In the genomic region with DNA sequence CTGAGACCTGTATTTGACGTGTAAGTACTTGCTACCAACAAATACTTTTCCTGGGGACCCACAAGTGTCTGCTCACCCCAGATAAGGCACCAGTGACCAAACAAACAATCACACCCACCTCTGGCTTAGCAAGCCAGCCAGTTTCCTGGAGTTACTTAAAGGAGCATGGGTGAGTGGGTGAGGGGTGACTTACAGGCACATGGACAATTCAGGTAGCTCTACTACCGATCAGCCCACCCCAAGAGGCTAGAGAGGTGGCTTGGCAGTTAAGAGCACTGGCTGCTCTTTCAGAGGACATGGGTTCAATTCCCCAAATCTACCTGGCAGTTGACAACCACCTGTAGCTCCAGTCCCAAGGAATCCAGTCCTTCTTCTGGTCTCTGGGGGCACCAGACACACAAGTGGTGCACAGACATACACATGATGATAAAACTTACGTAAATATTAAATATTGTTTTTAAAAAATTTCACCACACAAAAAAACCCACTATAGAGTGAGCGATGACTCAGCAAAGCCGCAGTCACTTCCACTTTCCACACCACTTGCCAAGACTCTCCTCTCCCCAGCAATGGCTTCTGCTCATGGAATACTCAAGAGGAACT, we compare ENCODE assay signal across 11 mouse cellular contexts. TPM values are rescaled to one million over a fixed set of nuclear protein-coding genes. Genes with fewer than 3 reads are reported as not detected.
DNase-seq lines count a peak whose midpoint lies in the region; ATAC-seq and TF ChIP-seq lines count a peak whose summit lies in the region.
"Had no signal": no experiment of that assay in that cellular context is flagged by ENCODE, and none has a peak within 500 bp of the region (broad histone marks: within the 10 kb centered on the region; RNA-seq: fewer than 3 reads in every experiment).

No protein-coding gene starts in this region.

- H3K27ac ChIP-seq in heart, embryonic 13.5 days (replicated peaks): peak overlapping the region; percentile 67
- peak overlapping the region; percentile 93 for H3K27ac ChIP-seq in bone marrow, adult 2 months (ENCODE audit: control insufficient read depth, insufficient read depth, low read depth, low read length, poor library complexity)
- H3K27ac ChIP-seq in liver, embryonic 12.5 days: peak overlapping the region; percentile 92
- H3K27ac ChIP-seq in kidney, embryonic 15.5 days: no peak overlapping the region
- H3K27ac ChIP-seq: embryonic facial prominence, embryonic 15.5 days; hindbrain, postnatal 0 days had no signal

- H3K9me3 ChIP-seq in heart, embryonic 13.5 days: no peaks in the 10 kb centered on the region
- no peaks in the 10 kb centered on the region for H3K9me3 ChIP-seq in liver, embryonic 12.5 days (replicated peaks)
- no peaks in the 10 kb centered on the region for H3K9me3 ChIP-seq in kidney, embryonic 15.5 days (replicated peaks)
- H3K9me3 ChIP-seq: embryonic facial prominence, embryonic 15.5 days had no signal

- no peak for TF ChIP-seq CTCF in bone marrow, adult 2 months (IDR thresholded peaks at IDR 0.05; ENCODE audit: control insufficient read depth, insufficient read depth, low read length)

- no peak overlapping the region for H3K4me3 ChIP-seq in heart, embryonic 13.5 days
- H3K4me3 ChIP-seq in bone marrow, adult 2 months (replicated peaks; ENCODE audit: control insufficient read depth, low read depth, low read length): peak overlapping the region; percentile 12
- peak overlapping the region; percentile 18 for H3K4me3 ChIP-seq in liver, embryonic 12.5 days
- H3K4me3 ChIP-seq in kidney, embryonic 15.5 days (replicated peaks): no peak overlapping the region
- H3K4me3 ChIP-seq: embryonic facial prominence, embryonic 15.5 days had no signal

- peaks cover 35% of the 10 kb centered on the region for H3K4me1 ChIP-seq in heart, embryonic 13.5 days
- H3K4me1 ChIP-seq in bone marrow, adult 2 months (ENCODE audit: control insufficient read depth, insufficient read depth, low read length): peaks cover 11% of the 10 kb centered on the region
- peaks cover 68% of the 10 kb centered on the region for H3K4me1 ChIP-seq in liver, embryonic 12.5 days
- peaks cover 7% of the 10 kb centered on the region; the same call in 1 of the 2 replicates for H3K4me1 ChIP-seq in kidney, embryonic 15.5 days
- H3K4me1 ChIP-seq: embryonic facial prominence, embryonic 15.5 days had no signal

- H3K9ac ChIP-seq in heart, embryonic 13.5 days: no peak overlapping the region
- H3K9ac ChIP-seq in liver, embryonic 12.5 days: peak overlapping the region; percentile 51; the same call in 1 of the 2 replicates
- H3K9ac ChIP-seq in kidney, embryonic 15.5 days: no peak overlapping the region
- H3K9ac ChIP-seq: embryonic facial prominence, embryonic 15.5 days had no signal

- H3K27me3 ChIP-seq in heart, embryonic 13.5 days (replicated peaks): no peaks in the 10 kb centered on the region
- H3K27me3 ChIP-seq in liver, embryonic 12.5 days (replicated peaks): no peaks in the 10 kb centered on the region
- H3K27me3 ChIP-seq in splenic B cell, adult 2 months (ENCODE audit: control insufficient read depth, insufficient read depth, low read length, poor library complexity, severe bottlenecking): no peaks in the 10 kb centered on the region
- H3K27me3 ChIP-seq in kidney, embryonic 15.5 days: no peaks in the 10 kb centered on the region
- H3K27me3 ChIP-seq: embryonic facial prominence, embryonic 15.5 days had no signal

- TF ChIP-seq POLR2A in bone marrow, adult 2 months (IDR thresholded peaks at IDR 0.05; ENCODE audit: borderline replicate concordance, control insufficient read depth, low read depth, low read length): no peak

- DNase-seq in heart, postnatal 25 days (ENCODE audit: low spot score): no peak
- peak; percentile 13 for DNase-seq in splenic B cell, adult 2 months (ENCODE audit: low read depth, low spot score)
- DNase-seq in cerebellum, adult 8-10 months: no peak
- no peak for DNase-seq in gastrocnemius, postnatal 25 days
- DNase-seq: adrenal gland, postnatal 14 days had no signal

- no peak overlapping the region; the same call in 1 of the 2 replicates for H3K4me2 ChIP-seq in heart, embryonic 13.5 days
- peak overlapping the region; percentile 63 for H3K4me2 ChIP-seq in liver, embryonic 12.5 days
- no peak overlapping the region for H3K4me2 ChIP-seq in kidney, embryonic 15.5 days
- H3K4me2 ChIP-seq: embryonic facial prominence, embryonic 15.5 days had no signal

- ATAC-seq in heart, embryonic 13.5 days (ENCODE audit: extremely low read depth, insufficient number of reproducible peaks, low FRiP score, low TSS enrichment): peak; percentile 47; the same call in 1 of the 2 replicates
- ATAC-seq in liver, embryonic 12.5 days: peak; percentile 93
- no peak for ATAC-seq in kidney, embryonic 15.5 days (replicated peaks; ENCODE audit: low FRiP score)
- ATAC-seq: hindbrain, postnatal 0 days had no signal

- 65% methylated on average over 5 of the region's 5 CpGs for WGBS in heart, embryonic 13.5 days
- 5% methylated on average over 5 of the region's 5 CpGs for whole genome bisulfite sequencing in bone marrow, adult 2 months
- 30% methylated on average over 5 of the region's 5 CpGs for WGBS in liver, embryonic 12.5 days (ENCODE audit: insufficient replicate concordance)
- WGBS in kidney, embryonic 15.5 days: 86% methylated on average over 5 of the region's 5 CpGs

- no peaks in the 10 kb centered on the region for H3K36me3 ChIP-seq in heart, embryonic 13.5 days
- H3K36me3 ChIP-seq in liver, embryonic 12.5 days: no peaks in the 10 kb centered on the region
- H3K36me3 ChIP-seq in splenic B cell, adult 2 months (ENCODE audit: control insufficient read depth, insufficient read depth, low read length, poor library complexity, severe bottlenecking): no peaks in the 10 kb centered on the region
- no peaks in the 10 kb centered on the region for H3K36me3 ChIP-seq in kidney, embryonic 15.5 days
- H3K36me3 ChIP-seq: embryonic facial prominence, embryonic 15.5 days had no signal

- intact Hi-C loops in heart, postnatal 25 days (cut with DNase I): no loop called here

RNA-seq across cellular contexts. Expression of gene Fads1, which starts 9.5 kb away (rescaled TPM):
- polyA plus RNA-seq in heart, embryonic 13.5 days (2015; fragmentation: Nextera tagmentation; extraction: Ambion mirVana): 54.8 and 58.9 TPM in 2 replicates
- 10 to 100 TPM; 20.2 to 23.7 TPM for total RNA-seq in heart, postnatal 25 days (2021)
- 20.9 and 24.8 TPM in 2 replicates for polyA plus RNA-seq in bone marrow, adult 2 months (2011; ENCODE audit: insufficient read depth, insufficient read length, low replicate concordance, missing spikeins)
- 86.4 and 91.6 TPM in 2 replicates for polyA plus RNA-seq in liver, embryonic 12.5 days (2016; fragmentation: Nextera tagmentation; extraction: Ambion mirVana)
- 1 to 10 TPM; 6.9 to 8.2 TPM for total RNA-seq in gastrocnemius, postnatal 25 days (2021)
- polyA plus RNA-seq in kidney, embryonic 15.5 days (2015; fragmentation: Nextera tagmentation; extraction: Ambion mirVana): 95.3 and 108 TPM in 2 replicates

RNA-seq across cellular contexts. Expression of gene Tmem258, which starts 30.6 kb away (rescaled TPM):
- polyA plus RNA-seq in heart, embryonic 13.5 days (2015; fragmentation: Nextera tagmentation; extraction: Ambion mirVana): 399 and 448 TPM in 2 replicates
- total RNA-seq in heart, postnatal 25 days (2021): 100 to 1,000 TPM; 172 to 178 TPM
- polyA plus RNA-seq in bone marrow, adult 2 months (2011; ENCODE audit: insufficient read depth, insufficient read length, low replicate concordance, missing spikeins): 54.6 and 126 TPM in 2 replicates
- 350 and 353 TPM in 2 replicates for polyA plus RNA-seq in liver, embryonic 12.5 days (2016; fragmentation: Nextera tagmentation; extraction: Ambion mirVana)
- 10 to 100 TPM; 81.8 to 94.5 TPM for total RNA-seq in gastrocnemius, postnatal 25 days (2021)
- polyA plus RNA-seq in kidney, embryonic 15.5 days (2015; fragmentation: Nextera tagmentation; extraction: Ambion mirVana): 477 and 511 TPM in 2 replicates

RNA-seq across cellular contexts. Expression of gene Fen1, which starts 30.8 kb away (rescaled TPM):
- 49.0 and 56.8 TPM in 2 replicates for polyA plus RNA-seq in heart, embryonic 13.5 days (2015; fragmentation: Nextera tagmentation; extraction: Ambion mirVana)
- total RNA-seq in heart, postnatal 25 days (2021): 1 to 10 TPM; 4.5 to 4.7 TPM
- 64.3 and 77.3 TPM in 2 replicates for polyA plus RNA-seq in bone marrow, adult 2 months (2011; ENCODE audit: insufficient read depth, insufficient read length, low replicate concordance, missing spikeins)
- 198 and 200 TPM in 2 replicates for polyA plus RNA-seq in liver, embryonic 12.5 days (2016; fragmentation: Nextera tagmentation; extraction: Ambion mirVana)
- total RNA-seq in gastrocnemius, postnatal 25 days (2021): 1 to 10 TPM; 2.9 to 3.7 TPM
- 109 and 111 TPM in 2 replicates for polyA plus RNA-seq in kidney, embryonic 15.5 days (2015; fragmentation: Nextera tagmentation; extraction: Ambion mirVana)

Comparison
In these comparisons a context has a peak if more than half of its experiments do, and no peak if none do; other contexts are left out.
1. H3K4me3 ChIP-seq: peak in bone marrow, adult 2 months (single experiment) and liver, embryonic 12.5 days (single experiment); none in heart, embryonic 13.5 days (single experiment) and kidney, embryonic 15.5 days (single experiment).